Mouse (Mus musculus) E14TG2a.4 (cell line): ENCODE measurements around the gene Cd81.

ENCODE experiments used
- CTCF ChIP-seq: conservative IDR thresholded peaks from 2 replicates; pipeline ENCODE4 v1.5.1; 2014; ENCODE audit warnings: low read length
- NANOG ChIP-seq: IDR thresholded peaks from 2 replicates; pipeline ENCODE4 v1.6.1; 2014; ENCODE audit warnings: borderline replicate concordance, low read length, mixed read lengths

DNA sequence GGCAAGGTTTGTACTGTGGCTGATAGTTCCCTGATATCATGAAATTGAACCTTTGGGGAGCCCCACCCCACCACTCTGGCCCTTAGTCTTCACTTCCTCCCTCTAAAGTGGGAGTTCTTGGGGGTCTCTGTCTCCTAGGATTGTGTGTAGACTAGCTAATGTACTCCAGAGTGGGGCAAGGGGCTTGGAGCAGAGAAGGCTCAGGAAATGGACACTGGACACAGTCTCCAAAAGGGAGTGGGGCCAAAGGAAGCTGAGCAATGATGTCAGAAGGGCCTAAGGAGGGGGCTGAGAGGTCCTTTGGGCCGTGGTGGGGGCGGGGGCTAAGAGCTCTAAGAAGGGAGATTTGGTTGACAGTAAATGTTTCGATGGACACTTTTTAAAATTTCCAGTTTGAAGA lies 2.5 kb downstream of the Cd81 start:
- TF ChIP-seq CTCF (no peak), NANOG (no peak)
